Mouse (Mus musculus) MEL (cell line): ENCODE results near the gene Htr5a.

ENCODE experiments used
- CHD1 ChIP-seq: IDR thresholded peaks from 2 replicates; pipeline ENCODE4 v1.6.1; 2012; ENCODE audit warnings: low read depth, mild to moderate bottlenecking, inconsistent platforms, low read length, improper control_type of control experiment
- CTCF ChIP-seq, 3 experiments: IDR thresholded peaks in 2 of 3; conservative IDR thresholded peaks in 1 of 3; 2 replicates each; pipeline ENCODE4 v1.5.1; 2011 to 2012; ENCODE audit warnings: low read length in 3 of 3, low read depth in 2 of 3, mild to moderate bottlenecking in 2 of 3, improper control_type of control experiment in 1 of 3, inconsistent platforms in 1 of 3, mixed read lengths in 1 of 3, moderate library complexity in 1 of 3; ENCODE audit not compliant: control insufficient read depth in 1 of 3, insufficient read depth in 1 of 3, poor library complexity in 1 of 3, severe bottlenecking in 1 of 3
- POLR2A ChIP-seq, 2 experiments: IDR thresholded peaks; 2 replicates each; pipeline ENCODE4 v1.6.1; 2011 to 2012; ENCODE audit warnings: low read length in 2 of 2, mild to moderate bottlenecking in 2 of 2, control low read depth in 1 of 2, improper control_type of control experiment in 1 of 2, low read depth in 1 of 2, moderate library complexity in 1 of 2; ENCODE audit not compliant: control insufficient read depth in 1 of 2, insufficient read depth in 1 of 2, poor library complexity in 1 of 2
- SMC3 ChIP-seq: IDR thresholded peaks from 2 replicates; pipeline ENCODE4 v1.6.1; 2011; ENCODE audit warnings: low read depth, low read length, improper control_type of control experiment
- USF1 ChIP-seq: IDR thresholded peaks from 2 replicates; pipeline ENCODE4 v1.6.1; 2014; ENCODE audit warnings: low read depth, mild to moderate bottlenecking, inconsistent platforms, low read length, improper control_type of control experiment, moderate library complexity

DNA sequence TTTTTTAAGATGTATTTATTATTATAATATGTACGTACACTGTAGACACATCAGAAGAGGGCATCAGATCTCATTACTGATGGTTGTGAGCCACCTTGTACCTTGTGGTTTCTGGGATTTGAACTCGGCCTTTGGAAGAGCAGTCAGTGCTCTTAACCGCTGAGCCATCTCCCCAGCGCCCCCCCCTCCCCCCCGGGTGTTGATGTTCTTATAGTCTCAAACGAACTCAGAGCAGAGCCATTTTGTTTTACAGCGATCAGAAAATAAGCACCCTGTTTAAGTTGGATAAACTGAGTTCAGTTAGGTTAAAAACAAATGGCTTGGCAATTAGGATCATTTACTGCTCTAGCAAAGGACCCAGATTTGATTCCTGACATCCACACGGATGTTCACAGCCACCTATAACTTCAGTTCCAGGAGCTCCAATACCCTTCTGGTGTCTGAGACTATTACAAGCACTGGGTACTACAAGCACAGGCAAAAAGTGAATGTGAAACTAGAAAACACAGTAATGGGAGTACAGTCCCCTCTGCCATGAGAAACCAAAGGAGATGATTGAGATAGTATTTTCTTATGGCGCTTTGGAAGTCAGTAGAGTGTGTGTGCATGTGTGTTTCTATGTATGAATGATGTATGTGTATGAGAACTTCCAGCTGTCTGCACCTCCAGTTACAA is 49.3 kb upstream of the Htr5a start:
- TF ChIP-seq CTCF (IDR thresholded peaks at IDR 0.05 in 2 of 3, conservative IDR thresholded peaks at IDR 0.05 in 1 of 3; ENCODE audit: control insufficient read depth in 1 of 3, insufficient read depth in 1 of 3, low read depth in 2 of 3, low read length in 3 of 3, poor library complexity in 1 of 3, severe bottlenecking in 1 of 3) (0 out of 6 replicates have a peak, but pooled peaks of 1 of the 3 experiments have one; percentile 3), USF1 (no peak), POLR2A (IDR thresholded peaks at IDR 0.05; ENCODE audit: control insufficient read depth in 1 of 2, insufficient read depth in 1 of 2, low read depth in 1 of 2, low read length in 2 of 2, poor library complexity in 1 of 2) (no peak), SMC3 (no peak), CHD1 (no peak)
